Mouse (Mus musculus) midbrain, embryonic 16.5 days (tissue): Measurements from ENCODE around the gene Celf1. TPM values are rescaled to one million over a fixed set of nuclear protein-coding genes. Genes with fewer than 3 reads are reported as not detected.
"Not testable (repeated sequence)": the region's sequence is repeated elsewhere in the genome, so short reads cannot be mapped to it uniquely, and the experiment has no call there.

Experiments
- ATAC-seq: fragments of 200-750 bp; cut with Nextera tagmentation; 2 replicates; pipeline ENCODE4 v1.8.0; 2017; ENCODE audit warnings: moderate TSS enrichment
- H3K27ac ChIP-seq: fragments of 300-500 bp; sonication (generic); 2 replicates; pipeline ENCODE4 v1.5.1; 2014; ENCODE audit warnings: mild to moderate bottlenecking, low read length, mixed read lengths
- H3K27me3 ChIP-seq: fragments of 300-500 bp; sonication (generic); 2 replicates; pipeline ENCODE4 v1.6.1; 2014; ENCODE audit warnings: low read depth, low read length, mixed read lengths; ENCODE audit not compliant: control insufficient read depth, insufficient read depth
- H3K36me3 ChIP-seq: fragments of 300-500 bp; sonication (generic); 2 replicates; pipeline ENCODE4 v1.6.1; 2014; ENCODE audit warnings: mild to moderate bottlenecking, low read length, moderate library complexity, mixed read lengths; ENCODE audit not compliant: control insufficient read depth, insufficient read depth
- H3K4me1 ChIP-seq: fragments of 300-500 bp; sonication (generic); 2 replicates; pipeline ENCODE4 v1.6.1; 2014; ENCODE audit warnings: mild to moderate bottlenecking, low read length, mixed read lengths; ENCODE audit not compliant: control insufficient read depth, insufficient read depth
- H3K4me2 ChIP-seq: fragments of 300-500 bp; sonication (generic); 2 replicates; pipeline ENCODE4 v1.6.1; 2014; ENCODE audit warnings: mild to moderate bottlenecking, low read length, mixed read lengths
- H3K4me3 ChIP-seq: fragments of 300-500 bp; sonication (generic); 2 replicates; pipeline ENCODE4 v1.5.1; 2014; ENCODE audit warnings: low read depth, mild to moderate bottlenecking, low read length, moderate library complexity, mixed read lengths
- H3K9ac ChIP-seq: fragments of 300-500 bp; sonication (generic); 2 replicates; pipeline ENCODE4 v1.6.1; 2014; ENCODE audit warnings: low read depth, low read length, mixed read lengths
- H3K9me3 ChIP-seq: fragments of 300-500 bp; sonication (generic); replicated peaks from 2 replicates; pipeline ENCODE4 v1.6.1; 2014; ENCODE audit warnings: mild to moderate bottlenecking, low read length, mixed read lengths; ENCODE audit not compliant: control insufficient read depth, poor library complexity, severe bottlenecking
- WGBS: fragments of 180-500 bp; shearing (Covaris S2); extraction: QIAGEN DNeasy Blood & Tissue Kit; methylation state at CpG from one replicate; pipeline ENCODE4 v1.1.7; 2014; 5-methylcytosine and 5-hydroxymethylcytosine counted together
- polyA plus RNA-seq: library from polyadenylated mRNA; unstranded; fragments of >200 nt; fragmentation: Nextera tagmentation; extraction: Ambion mirVana; gene quantifications from 2 replicates; pipeline ENCODE4 v1.2.1, GENCODE M21; 2015

Celf1 gene
- polyA plus RNA-seq, 1 experiment from 2014 or later: 115 TPM

DNA sequence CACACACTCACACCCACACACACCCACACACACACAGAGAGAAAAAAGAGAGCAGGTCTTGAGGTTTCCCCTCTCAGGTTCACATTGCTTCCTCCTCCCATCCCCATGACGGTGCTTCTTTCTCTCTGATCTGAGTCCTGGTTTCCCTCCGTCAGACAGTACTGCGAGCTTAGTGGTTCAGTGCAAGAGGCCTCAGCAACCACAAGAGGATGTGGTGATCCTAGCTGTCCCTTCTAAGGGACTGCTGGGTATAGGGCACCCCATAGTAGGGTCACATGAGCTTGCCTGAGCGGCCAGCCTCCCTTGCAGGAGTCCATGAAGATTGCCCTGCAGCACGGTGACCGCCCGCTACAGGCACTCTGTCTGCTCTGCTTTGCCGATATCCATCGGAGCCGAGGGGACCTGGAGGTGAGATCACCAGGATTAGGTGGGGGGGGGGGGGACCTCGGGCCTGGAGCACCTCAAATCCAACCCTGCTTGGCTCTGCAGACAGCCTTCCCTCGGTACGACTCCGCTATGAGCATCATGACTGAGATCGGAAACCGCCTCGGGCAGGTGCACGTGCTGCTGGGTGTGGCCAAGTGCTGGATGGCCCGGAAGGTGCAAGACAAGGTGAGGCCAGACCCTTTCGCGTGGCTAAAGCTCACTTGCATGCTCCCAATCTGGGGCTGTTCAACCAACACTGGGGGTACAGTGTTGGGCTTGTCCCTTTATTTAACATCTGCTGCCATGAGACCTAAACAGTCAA lies 102.6 kb downstream of the Celf1 start:
- no peak for ATAC-seq
- Histone ChIP-seq H3K36me3 (no peaks in the 10 kb centered on the region), H3K9ac (no peak overlapping the region), H3K9me3 (no peaks in the 10 kb centered on the region), H3K4me2 (no peak overlapping the region), H3K27me3 (no peaks in the 10 kb centered on the region), H3K27ac (no peak overlapping the region), H3K4me3 (no peak overlapping the region), H3K4me1 (no peaks in the 10 kb centered on the region)
- 74% methylated on average over 21 of the region's 21 CpGs for WGBS

DNA sequence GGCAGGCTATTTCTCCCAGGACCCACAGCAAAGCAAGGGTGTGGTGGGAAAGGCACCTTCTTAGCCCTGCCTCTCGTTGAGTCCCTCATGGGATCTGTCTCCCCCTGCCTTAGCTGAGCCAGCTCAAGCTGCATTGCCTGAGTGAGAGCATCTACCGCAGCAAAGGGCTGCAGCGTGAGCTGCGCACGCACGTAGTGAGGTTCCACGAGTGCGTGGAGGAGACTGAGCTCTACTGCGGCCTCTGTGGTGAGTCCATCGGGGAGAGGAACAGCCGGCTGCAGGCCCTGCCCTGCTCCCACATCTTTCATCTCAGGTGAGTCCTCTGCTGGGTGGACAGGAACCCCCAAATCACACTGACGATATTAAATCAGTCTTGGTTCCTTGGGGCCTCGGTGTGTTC lies 104.5 kb downstream of the Celf1 start:
- Histone ChIP-seq H3K36me3 (no peaks in the 10 kb centered on the region), H3K9ac (no peak overlapping the region), H3K4me1 (no peaks in the 10 kb centered on the region), H3K27ac (no peak overlapping the region), H3K27me3 (no peaks in the 10 kb centered on the region), H3K4me3 (no peak overlapping the region), H3K4me2 (no peak overlapping the region), H3K9me3 (no peaks in the 10 kb centered on the region)
- WGBS: 82% methylated on average over 13 of the region's 13 CpGs
- no peak for ATAC-seq

DNA sequence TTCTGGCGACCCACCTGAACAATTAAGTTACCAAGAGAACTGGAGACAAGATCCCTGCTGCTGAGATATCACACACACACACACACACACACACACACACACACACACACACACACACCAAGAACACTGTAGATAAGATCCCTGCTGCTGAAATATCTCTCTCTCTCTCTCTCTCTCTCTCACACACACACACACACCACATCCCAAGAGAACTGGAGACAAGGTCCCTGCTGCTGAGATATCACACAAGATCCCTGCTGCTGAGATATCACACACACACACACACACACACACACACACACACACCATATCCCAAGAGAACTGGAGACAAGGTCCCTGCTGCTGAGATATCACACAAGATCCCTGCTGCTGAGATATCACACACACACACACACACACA lies 105.6 kb downstream of the Celf1 start:
- H3K9ac ChIP-seq, H3K4me2 ChIP-seq, H3K4me1 ChIP-seq, ATAC-seq, H3K27ac ChIP-seq, H3K9me3 ChIP-seq, H3K36me3 ChIP-seq, H3K4me3 ChIP-seq, H3K27me3 ChIP-seq: not testable (repeated sequence)
- WGBS: 79% methylated on average over 1 of the region's 1 CpGs

DNA sequence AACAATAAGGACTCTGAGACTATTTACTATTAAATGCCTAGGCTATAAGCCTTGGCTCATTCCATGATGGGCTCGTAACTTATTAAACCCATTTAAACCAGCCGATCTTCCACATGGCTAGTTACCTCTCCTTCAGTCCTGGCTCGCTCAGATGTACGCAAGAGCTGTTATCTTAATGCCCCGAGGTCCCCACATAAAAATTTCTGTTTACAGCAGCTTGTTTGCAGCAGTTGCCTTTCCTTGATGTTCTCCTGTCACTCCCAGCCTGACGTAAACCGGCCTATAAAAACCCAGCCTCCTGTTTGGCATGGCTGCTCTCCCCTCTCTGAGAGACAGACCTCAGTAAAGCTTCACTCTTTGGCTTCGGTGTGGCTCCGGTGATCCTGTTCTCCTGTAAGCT lies 107.2 kb downstream of the Celf1 start:
- Histone ChIP-seq H3K4me3 (no peak overlapping the region), H3K4me2 (no peak overlapping the region), H3K27me3 (no peaks in the 10 kb centered on the region), H3K9ac (no peak overlapping the region), H3K4me1 (no peaks in the 10 kb centered on the region), H3K36me3 (no peaks in the 10 kb centered on the region), H3K9me3 (no peaks in the 10 kb centered on the region), H3K27ac (no peak overlapping the region)
- ATAC-seq: no peak
- 79% methylated on average over 9 of the region's 9 CpGs for WGBS

DNA sequence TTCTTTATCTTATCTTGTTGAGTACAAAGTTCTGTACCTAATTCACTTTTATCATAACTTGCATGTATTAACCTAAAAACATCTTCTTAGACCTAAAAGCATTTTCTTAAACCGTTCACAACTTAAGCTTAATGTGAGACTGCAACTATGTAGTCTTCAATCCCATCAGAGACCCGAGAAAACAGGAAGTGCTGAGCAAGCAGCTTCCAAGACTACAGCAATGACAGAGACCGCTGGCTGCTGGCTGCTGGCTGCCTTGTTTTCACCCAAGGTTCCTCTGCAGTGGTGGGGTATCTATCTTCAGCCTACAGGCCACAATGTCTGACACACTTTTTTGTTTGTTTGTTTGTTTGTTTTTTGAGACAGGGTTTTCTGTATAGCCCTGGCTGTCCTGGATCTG lies 111.7 kb downstream of the Celf1 start:
- peaks cover 9% of the 10 kb centered on the region for H3K4me1 ChIP-seq
- H3K27ac ChIP-seq: no peak overlapping the region
- peaks cover 10% of the 10 kb centered on the region for H3K36me3 ChIP-seq
- WGBS: 87% methylated on average over 3 of the region's 3 CpGs
- no peak overlapping the region for H3K4me2 ChIP-seq
- no peaks in the 10 kb centered on the region for H3K27me3 ChIP-seq
- H3K4me3 ChIP-seq: no peak overlapping the region
- no peak for ATAC-seq
- no peaks in the 10 kb centered on the region for H3K9me3 ChIP-seq
- H3K9ac ChIP-seq: no peak overlapping the region

DNA sequence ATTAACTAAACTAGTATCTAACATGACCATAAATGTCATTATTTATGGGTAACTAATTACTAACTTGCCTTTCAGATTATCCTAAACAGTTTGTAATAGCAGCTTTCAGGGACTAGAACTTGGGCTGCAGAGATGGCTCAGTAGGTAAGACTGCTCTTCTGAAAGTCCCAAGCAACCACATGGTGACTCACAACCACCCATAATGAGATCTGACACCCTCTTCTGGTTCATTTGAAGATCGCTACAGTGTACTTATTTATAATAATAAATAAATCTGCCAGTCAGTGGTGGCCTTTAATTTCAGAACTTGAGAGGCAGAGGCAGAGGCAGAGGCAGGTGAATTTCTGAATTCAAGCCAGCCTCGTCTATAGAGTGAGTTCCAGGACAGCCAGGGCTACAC lies 112.6 kb downstream of the Celf1 start:
- Histone ChIP-seq H3K4me2 (no peak overlapping the region; the same call in 1 of the 2 replicates), H3K9me3 (no peaks in the 10 kb centered on the region), H3K9ac (no peak overlapping the region), H3K4me3 (no peak overlapping the region; the same call in 1 of the 2 replicates), H3K36me3 (peaks cover 18% of the 10 kb centered on the region), H3K4me1 (peaks cover 9% of the 10 kb centered on the region), H3K27ac (no peak overlapping the region), H3K27me3 (no peaks in the 10 kb centered on the region)
- 61% methylated on average over 2 of the region's 2 CpGs for WGBS
- ATAC-seq: no peak

DNA sequence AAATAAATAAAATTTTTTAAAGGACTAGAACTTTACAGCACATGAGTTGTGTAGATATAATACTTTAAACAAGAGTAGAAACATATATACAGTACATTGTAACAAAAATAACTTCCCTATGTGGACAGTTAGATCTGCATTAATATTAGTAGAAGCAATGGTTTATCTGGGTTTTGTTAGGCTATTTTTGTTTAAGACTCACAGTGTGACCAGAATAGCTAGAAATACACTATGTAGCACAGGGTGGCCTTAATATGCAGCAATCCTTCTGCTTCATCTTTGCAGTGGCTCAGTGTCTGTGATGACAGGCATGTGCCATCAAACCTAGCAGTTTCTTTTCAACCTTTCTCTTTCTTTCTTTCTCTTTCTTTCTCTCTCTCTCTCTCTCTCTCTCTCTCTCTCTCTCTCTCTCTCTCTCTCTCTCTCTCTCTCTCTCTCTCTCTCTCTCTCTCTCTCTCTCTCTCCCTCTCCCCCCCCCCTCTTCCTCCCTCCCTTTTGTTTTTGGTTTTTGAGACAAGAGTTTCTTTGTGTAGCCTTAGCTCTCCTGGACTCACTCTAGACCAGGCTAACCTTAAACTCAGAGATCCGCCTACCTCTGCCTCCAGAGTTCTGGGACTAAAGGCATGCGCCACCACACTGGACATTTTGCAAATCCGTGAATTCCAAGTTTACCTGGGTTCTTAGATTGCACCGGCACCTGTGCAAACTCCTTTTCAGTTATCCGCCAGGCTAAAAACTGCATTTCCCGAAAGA lies 113.2 kb downstream of the Celf1 start:
- H3K4me2 ChIP-seq: peak overlapping the region; percentile 56
- no peaks in the 10 kb centered on the region for H3K27me3 ChIP-seq
- no peaks in the 10 kb centered on the region for H3K9me3 ChIP-seq
- WGBS: 0% methylated on average over 6 of the region's 6 CpGs
- H3K4me3 ChIP-seq: peak overlapping the region; percentile 68
- peaks cover 20% of the 10 kb centered on the region for H3K36me3 ChIP-seq
- H3K9ac ChIP-seq: peak overlapping the region; percentile 76; the same call in 1 of the 2 replicates
- H3K27ac ChIP-seq: peak overlapping the region; percentile 94; the same call in 1 of the 2 replicates
- ATAC-seq: peak; percentile 79; the same call in 1 of the 2 replicates
- H3K4me1 ChIP-seq: peaks cover 9% of the 10 kb centered on the region

DNA sequence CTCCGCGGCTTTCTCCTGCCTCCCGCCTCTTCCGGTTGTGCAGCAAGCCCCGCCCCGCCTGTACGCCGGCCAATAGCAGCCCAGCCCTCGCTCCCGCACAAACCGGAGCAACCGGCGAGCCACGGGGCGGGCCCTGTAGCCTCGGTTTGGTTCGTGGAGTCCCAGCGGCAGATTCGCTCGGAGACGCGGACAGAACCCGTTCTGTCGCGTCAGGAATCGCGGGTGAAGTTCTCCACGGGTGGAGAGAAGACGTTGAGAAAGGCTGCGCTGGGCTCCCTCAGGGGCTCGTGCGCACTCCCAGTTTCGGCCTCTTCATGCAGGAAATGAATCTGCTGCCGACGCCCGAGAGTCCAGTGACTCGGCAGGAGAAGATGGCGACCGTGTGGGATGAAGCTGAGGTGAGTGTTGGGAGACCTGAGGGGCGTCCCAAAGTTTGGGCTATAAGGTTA lies 113.8 kb downstream of the Celf1 start, which contains the start of gene Psmc3:
TSS of gene Psmc3 (plus strand) at position 76 of the 449 bp plus-strand sequence.
- Histone ChIP-seq H3K36me3 (peaks cover 25% of the 10 kb centered on the region), H3K9ac (peak within 1 kb of the TSS; percentile 76), H3K27me3 (no peaks in the 10 kb centered on the region), H3K4me3 (peak within 1 kb of the TSS; percentile 68), H3K4me1 (peaks cover 9% of the 10 kb centered on the region), H3K9me3 (no peaks in the 10 kb centered on the region), H3K27ac (peak within 1 kb of the TSS; percentile 94), H3K4me2 (peak within 1 kb of the TSS; percentile 92)
- ATAC-seq: peak; percentile 99
- 1% methylated on average over 40 of the region's 40 CpGs for WGBS

DNA sequence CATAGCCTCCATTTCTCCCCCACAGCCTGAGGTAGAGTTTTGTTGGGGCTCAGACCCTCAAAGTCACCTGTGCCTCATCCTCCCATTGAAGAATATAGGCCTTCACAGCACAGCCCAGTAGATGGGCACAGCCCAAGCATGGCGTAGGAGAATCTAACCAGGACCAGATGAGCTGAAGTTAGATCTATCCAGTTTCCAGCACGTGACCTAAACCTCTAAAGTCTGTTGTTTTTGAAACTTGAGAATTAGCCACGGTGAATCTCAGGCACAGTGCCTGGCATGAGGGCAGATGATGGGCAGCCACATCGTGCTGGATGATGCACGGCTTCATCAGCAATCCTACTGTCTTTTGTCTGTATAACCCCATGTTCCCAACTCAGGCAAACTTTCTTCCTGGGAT lies 118.3 kb downstream of the Celf1 start:
- Histone ChIP-seq H3K9ac (no peak overlapping the region), H3K27ac (no peak overlapping the region), H3K36me3 (peaks cover 37% of the 10 kb centered on the region), H3K4me1 (peaks cover 7% of the 10 kb centered on the region), H3K4me3 (no peak overlapping the region), H3K4me2 (no peak overlapping the region), H3K27me3 (no peaks in the 10 kb centered on the region), H3K9me3 (no peaks in the 10 kb centered on the region)
- WGBS: 93% methylated on average over 5 of the region's 5 CpGs
- ATAC-seq: no peak
